Mouse (Mus musculus) hindbrain, embryonic 10.5 days (tissue): ENCODE results near the gene Fank1. TPM values are rescaled to one million over a fixed set of nuclear protein-coding genes. Genes with fewer than 3 reads are reported as not detected.
"Not testable (repeated sequence)": the region's sequence is repeated elsewhere in the genome, so short reads cannot be mapped to it uniquely, and the experiment has no call there.

Experiments used
- DNase-seq: peaks from one replicate; pipeline ENCODE4 v3.0.0-alpha.2; 2017; ENCODE audit warnings: low spot score
- H3K27ac ChIP-seq: fragments of 300-500 bp; sonication (generic); 2 replicates; pipeline ENCODE4 v1.5.1; 2016; ENCODE audit warnings: mild to moderate bottlenecking, moderate library complexity
- H3K27me3 ChIP-seq: fragments of 300-500 bp; sonication (generic); 2 replicates; pipeline ENCODE4 v1.6.1; 2016; ENCODE audit warnings: mild to moderate bottlenecking; ENCODE audit not compliant: poor library complexity, insufficient read depth, severe bottlenecking
- H3K36me3 ChIP-seq: fragments of 300-500 bp; sonication (generic); 2 replicates; pipeline ENCODE4 v1.6.1; 2016; ENCODE audit warnings: mild to moderate bottlenecking, moderate library complexity
- H3K4me1 ChIP-seq: fragments of 300-500 bp; sonication (generic); replicated peaks from 2 replicates; pipeline ENCODE4 v1.6.1; 2016; ENCODE audit warnings: mild to moderate bottlenecking
- H3K4me3 ChIP-seq: fragments of 300-500 bp; sonication (generic); 2 replicates; pipeline ENCODE4 v1.5.1; 2016; ENCODE audit warnings: mild to moderate bottlenecking, moderate library complexity
- H3K9me3 ChIP-seq: fragments of 300-500 bp; sonication (generic); 2 replicates; pipeline ENCODE4 v1.6.1; 2016; ENCODE audit warnings: mild to moderate bottlenecking, moderate library complexity
- WGBS: fragments of 180-500 bp; shearing (Covaris S2); methylation state at CpG from one replicate; pipeline ENCODE4 v1.1.7; 2016; 5-methylcytosine and 5-hydroxymethylcytosine counted together
- polyA plus RNA-seq: library from polyadenylated mRNA; unstranded; fragments of >200 nt; fragmentation: Nextera tagmentation; extraction: Ambion mirVana; gene quantifications from 2 replicates; pipeline ENCODE4 v1.2.1, GENCODE M21; 2016

Fank1 gene
- polyA plus RNA-seq, 1 experiment from 2014 or later, result 3.0 TPM

- no peak overlapping the region for H3K27ac ChIP-seq
- H3K36me3 ChIP-seq, result no peaks in the 10 kb centered on the region
- no peaks in the 10 kb centered on the region for H3K4me1 ChIP-seq
- no peaks in the 10 kb centered on the region for H3K9me3 ChIP-seq
- H3K27me3 ChIP-seq, result no peaks in the 10 kb centered on the region
- no peak for DNase-seq
- WGBS, result 88% methylated on average over 3 of the region's 3 CpGs
- H3K4me3 ChIP-seq, result no peak overlapping the region
These were observed 81.8 kb downstream of the Fank1 start for GRCm38 (mm10) chr7:133858506-133858905.

- Histone ChIP-seq H3K27ac (no peak overlapping the region), H3K9me3 (no peaks in the 10 kb centered on the region), H3K4me1 (no peaks in the 10 kb centered on the region), H3K36me3 (no peaks in the 10 kb centered on the region), H3K27me3 (no peaks in the 10 kb centered on the region), H3K4me3 (no peak overlapping the region)
- DNase-seq, result no peak
- 88% methylated on average over 4 of the region's 4 CpGs for WGBS
These were observed 82.9 kb downstream of the Fank1 start for GRCm38 (mm10) chr7:133859548-133859947.

GRCm38 (mm10) chr7:133862233-133862632 lies 85.6 kb downstream of the Fank1 start:
- Histone ChIP-seq H3K4me3 (no peak overlapping the region), H3K9me3 (no peaks in the 10 kb centered on the region), H3K27ac (no peak overlapping the region), H3K27me3 (no peaks in the 10 kb centered on the region), H3K36me3 (no peaks in the 10 kb centered on the region), H3K4me1 (no peaks in the 10 kb centered on the region)
- WGBS, result 95% methylated on average over 6 of the region's 6 CpGs
- no peak for DNase-seq

DNA sequence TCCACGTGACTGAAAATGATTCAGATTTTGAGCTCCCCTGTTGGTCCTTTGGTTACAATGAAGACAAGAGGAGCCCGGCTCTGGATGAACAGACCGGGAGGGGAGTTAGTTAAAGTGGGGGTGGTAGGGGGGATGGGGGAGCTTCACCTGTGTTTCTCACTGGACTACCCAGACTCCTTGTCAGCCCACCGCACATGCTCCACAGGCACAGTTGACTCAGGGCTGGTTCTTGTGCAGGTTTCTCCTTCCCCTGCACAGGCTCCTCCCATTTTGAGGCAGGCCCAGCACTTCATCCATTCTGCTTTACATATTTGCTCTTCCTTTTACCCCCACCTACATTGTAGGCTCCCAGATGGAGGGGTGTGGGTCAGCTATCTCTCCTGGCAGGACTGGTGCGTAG lies 86.1 kb downstream of the Fank1 start:
- no peaks in the 10 kb centered on the region for H3K9me3 ChIP-seq
- H3K4me1 ChIP-seq, result no peaks in the 10 kb centered on the region
- H3K27me3 ChIP-seq, result no peaks in the 10 kb centered on the region
- H3K27ac ChIP-seq, result no peak overlapping the region
- no peak for DNase-seq
- WGBS, result 94% methylated on average over 5 of the region's 5 CpGs
- no peak overlapping the region for H3K4me3 ChIP-seq
- H3K36me3 ChIP-seq, result no peaks in the 10 kb centered on the region

GRCm38 (mm10) chr7:133863151-133863550 lies 86.5 kb downstream of the Fank1 start:
- WGBS, result 84% methylated on average over 3 of the region's 3 CpGs
- no peak for DNase-seq
- Histone ChIP-seq H3K4me3 (no peak overlapping the region), H3K27ac (no peak overlapping the region), H3K4me1 (no peaks in the 10 kb centered on the region), H3K9me3 (no peaks in the 10 kb centered on the region), H3K27me3 (no peaks in the 10 kb centered on the region), H3K36me3 (no peaks in the 10 kb centered on the region)

DNA sequence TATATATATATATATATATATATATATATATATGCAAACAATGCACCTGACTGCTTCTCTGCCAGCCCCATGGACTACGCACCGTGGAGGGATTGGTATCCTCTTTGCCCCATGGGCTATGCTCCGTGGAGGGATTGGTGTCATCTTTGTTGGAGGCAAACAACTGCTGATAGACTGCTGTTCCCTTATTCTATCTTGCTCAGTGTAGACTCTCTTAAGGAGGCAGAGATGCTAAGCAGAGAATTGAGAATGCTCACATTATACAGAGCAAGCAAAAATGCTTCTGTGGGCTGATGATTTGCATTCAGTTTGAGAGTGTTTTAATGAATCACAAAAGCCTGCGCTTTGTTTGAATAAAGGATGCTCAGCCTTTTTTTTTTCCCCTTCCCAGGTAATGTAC lies 87.0 kb downstream of the Fank1 start:
- H3K36me3 ChIP-seq, result no peaks in the 10 kb centered on the region
- no peak overlapping the region for H3K27ac ChIP-seq
- no peaks in the 10 kb centered on the region for H3K9me3 ChIP-seq
- no peaks in the 10 kb centered on the region for H3K27me3 ChIP-seq
- H3K4me3 ChIP-seq, result no peak overlapping the region
- DNase-seq, result no peak
- no peaks in the 10 kb centered on the region for H3K4me1 ChIP-seq
- 90% methylated on average over 4 of the region's 4 CpGs for WGBS

DNA sequence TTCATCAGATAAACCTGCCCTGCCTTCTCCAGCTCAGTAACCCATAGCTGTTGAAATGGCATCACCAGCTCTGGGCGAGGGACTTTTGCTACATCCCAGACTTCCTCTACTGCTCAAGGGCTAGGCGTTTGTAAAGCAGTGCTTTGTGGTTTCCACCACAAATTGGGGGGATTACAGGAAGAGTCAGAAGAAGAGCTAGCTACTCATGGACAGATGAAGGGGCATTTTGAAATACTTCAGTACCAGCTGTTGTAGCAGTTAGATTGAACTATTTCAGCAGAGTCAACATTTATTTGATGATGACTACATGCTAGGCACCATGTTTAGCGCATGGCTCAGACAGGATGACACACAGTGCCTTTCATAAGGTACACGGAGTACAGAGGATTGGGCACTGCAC lies 93.6 kb downstream of the Fank1 start:
- H3K27me3 ChIP-seq, result no peaks in the 10 kb centered on the region
- no peak overlapping the region for H3K27ac ChIP-seq
- no peaks in the 10 kb centered on the region for H3K9me3 ChIP-seq
- 86% methylated on average over 4 of the region's 4 CpGs for WGBS
- H3K36me3 ChIP-seq, result no peaks in the 10 kb centered on the region
- DNase-seq, result no peak
- no peaks in the 10 kb centered on the region for H3K4me1 ChIP-seq
- H3K4me3 ChIP-seq, result no peak overlapping the region

- DNase-seq, result no peak
These were observed 96.0 kb downstream of the Fank1 start for GRCm38 (mm10) chr7:133872701-133873100.

GRCm38 (mm10) chr7:133876139-133876538 lies 99.5 kb downstream of the Fank1 start:
- 81% methylated on average over 3 of the region's 3 CpGs for WGBS
- H3K9me3 ChIP-seq, result no peaks in the 10 kb centered on the region
- no peaks in the 10 kb centered on the region for H3K27me3 ChIP-seq
- no peak for DNase-seq
- H3K27ac ChIP-seq, result no peak overlapping the region
- no peaks in the 10 kb centered on the region for H3K36me3 ChIP-seq
- H3K4me3 ChIP-seq, result no peak overlapping the region
- 0 out of 2 replicates have a peak, but pooled peaks cover 6% of the 10 kb centered on the region for H3K4me1 ChIP-seq

More at GRCm38 (mm10) chr7:133872701-133873100, 96.0 kb downstream of the Fank1 start:
- no peaks in the 10 kb centered on the region for H3K27me3 ChIP-seq
- 0 out of 2 replicates have a peak, but pooled peaks cover 3% of the 10 kb centered on the region for H3K4me1 ChIP-seq
- no peaks in the 10 kb centered on the region for H3K9me3 ChIP-seq
- H3K27ac ChIP-seq, result no peak overlapping the region
- WGBS, result 80% methylated on average over 5 of the region's 5 CpGs
- no peak overlapping the region for H3K4me3 ChIP-seq
- H3K36me3 ChIP-seq, result no peaks in the 10 kb centered on the region

- Histone ChIP-seq H3K9me3 (no peaks in the 10 kb centered on the region), H3K4me3 (no peak overlapping the region), H3K27ac (no peak overlapping the region; the same call in 1 of the 2 replicates), H3K27me3 (no peaks in the 10 kb centered on the region), H3K36me3 (no peaks in the 10 kb centered on the region), H3K4me1 (0 out of 2 replicates have a peak, but pooled peaks cover 6% of the 10 kb centered on the region)
- WGBS, result 77% methylated on average over 17 of the region's 17 CpGs
- DNase-seq, result no peak
These were observed 100.1 kb downstream of the Fank1 start for GRCm38 (mm10) chr7:133876646-133877342.

DNA sequence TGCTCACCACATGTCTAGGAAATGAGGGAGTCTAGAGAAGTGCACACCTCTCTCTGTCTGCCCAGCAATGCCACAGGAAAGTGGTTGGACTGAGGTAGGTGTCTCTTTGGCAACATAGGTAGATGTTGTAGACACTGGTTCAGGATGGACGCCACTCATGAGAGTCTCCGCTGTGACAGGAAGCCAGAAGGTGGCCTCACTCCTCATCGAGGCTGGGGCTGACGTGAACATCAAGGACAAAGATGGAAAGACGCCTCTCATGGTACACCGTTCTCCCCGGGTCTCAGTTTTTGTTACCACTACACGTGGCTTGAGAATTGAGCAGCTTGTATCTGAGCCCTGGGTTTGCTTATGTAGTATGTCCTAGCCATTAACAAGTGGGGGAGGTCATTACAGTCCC lies 103.1 kb downstream of the Fank1 start:
- 95% methylated on average over 8 of the region's 8 CpGs for WGBS
- Histone ChIP-seq H3K27ac (no peak overlapping the region), H3K9me3 (no peaks in the 10 kb centered on the region), H3K4me1 (0 out of 2 replicates have a peak, but pooled peaks cover 6% of the 10 kb centered on the region), H3K27me3 (no peaks in the 10 kb centered on the region), H3K36me3 (no peaks in the 10 kb centered on the region), H3K4me3 (no peak overlapping the region)
- DNase-seq, result no peak

- H3K36me3 ChIP-seq, H3K27me3 ChIP-seq, H3K4me3 ChIP-seq, H3K27ac ChIP-seq, H3K4me1 ChIP-seq, DNase-seq, H3K9me3 ChIP-seq: not testable (repeated sequence)
- WGBS, result 87% methylated on average over 5 of the region's 9 CpGs
These were observed 108.2 kb downstream of the Fank1 start for GRCm38 (mm10) chr7:133884759-133885431.
